Mouse (Mus musculus): ENCODE results near the gene Esyt1.

DNA sequence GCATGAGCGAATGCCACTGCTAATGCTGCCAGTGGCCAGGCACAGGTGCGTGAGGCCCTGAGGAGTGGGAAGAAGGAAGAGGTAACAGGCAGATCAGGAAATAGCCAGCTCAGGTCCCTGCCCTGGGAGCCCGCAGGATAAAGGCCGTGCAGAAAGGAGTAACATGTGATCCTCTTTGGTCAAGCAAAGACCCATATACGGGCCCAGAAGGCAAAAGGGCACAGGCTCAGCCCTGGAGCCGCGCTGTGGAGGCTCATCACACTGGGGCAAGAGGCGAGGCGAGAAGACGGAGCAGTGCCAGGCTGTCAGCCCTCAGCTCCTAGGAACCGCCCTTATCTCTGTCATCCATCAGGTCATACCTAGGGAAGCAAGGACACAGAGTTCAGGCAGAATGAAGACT is 15.4 kb downstream of the Esyt1 start:
- TF ChIP-seq CTCF (IDR thresholded peaks at IDR 0.05; ENCODE audit: control insufficient read depth, insufficient read depth, insufficient read length) = no peak
- no peak for TF ChIP-seq USF1 (IDR thresholded peaks at IDR 0.05; ENCODE audit: low read depth)
- TF ChIP-seq MAX (IDR thresholded peaks at IDR 0.05) = no peak
- no peak for TF ChIP-seq FOSL1 (IDR thresholded peaks at IDR 0.05; ENCODE audit: insufficient read depth, low read length, poor library complexity, severe bottlenecking)
- no peak for TF ChIP-seq CEBPB (IDR thresholded peaks at IDR 0.05; ENCODE audit: low read depth)
- TF ChIP-seq MYOD1 (IDR thresholded peaks at IDR 0.05; ENCODE audit: control insufficient read depth, insufficient read length, low read depth) = no peak
- no peak for TF ChIP-seq MYOG (IDR thresholded peaks at IDR 0.05; ENCODE audit: control insufficient read depth, extremely low read depth, insufficient read length)

Data from C2C12 (cell line).